Mouse (Mus musculus) stomach, postnatal 0 days (tissue): ENCODE data around the gene St3gal5. TPM values are rescaled to one million over a fixed set of nuclear protein-coding genes. Genes with fewer than 3 reads are reported as not detected.

Experiments used
- ATAC-seq: fragments of 200-750 bp; cut with Nextera tagmentation; 2 replicates; pipeline ENCODE4 v1.8.0; 2017; ENCODE audit not compliant: low FRiP score, low TSS enrichment
- DNase-seq: peaks from one replicate; pipeline ENCODE4 v3.0.0-alpha.2; 2016; ENCODE audit warnings: low spot score
- H3K27ac ChIP-seq: fragments of 300-500 bp; sonication (generic); replicated peaks from 2 replicates; pipeline ENCODE4 v1.5.1; 2014; ENCODE audit warnings: mild to moderate bottlenecking, control low read depth
- H3K27me3 ChIP-seq: fragments of 300-500 bp; sonication (generic); 2 replicates; pipeline ENCODE4 v1.6.1; 2014; ENCODE audit warnings: low read length; ENCODE audit not compliant: control insufficient read depth, insufficient read depth
- H3K36me3 ChIP-seq: fragments of 300-500 bp; sonication (generic); 2 replicates; pipeline ENCODE4 v1.6.1; 2014; ENCODE audit warnings: low read length, mixed read lengths; ENCODE audit not compliant: control insufficient read depth, insufficient read depth
- H3K4me1 ChIP-seq: fragments of 300-500 bp; sonication (generic); replicated peaks from 2 replicates; pipeline ENCODE4 v1.6.1; 2014; ENCODE audit warnings: antibody characterized with exemption; ENCODE audit not compliant: control insufficient read depth, insufficient read depth
- H3K4me2 ChIP-seq: fragments of 300-500 bp; sonication (generic); replicated peaks from 2 replicates; pipeline ENCODE4 v1.6.1; 2014; ENCODE audit warnings: low read depth, mild to moderate bottlenecking, control low read depth, moderate library complexity
- H3K4me3 ChIP-seq: fragments of 300-500 bp; sonication (generic); 2 replicates; pipeline ENCODE4 v1.5.1; 2014; ENCODE audit warnings: low read depth, low read length, control low read depth
- H3K9ac ChIP-seq: fragments of 300-500 bp; sonication (generic); 2 replicates; pipeline ENCODE4 v1.6.1; 2014; ENCODE audit warnings: mild to moderate bottlenecking, low read length, control low read depth, mixed read lengths
- H3K9me3 ChIP-seq: fragments of 300-500 bp; sonication (generic); 2 replicates; pipeline ENCODE4 v1.6.1; 2016; ENCODE audit warnings: low read length; ENCODE audit not compliant: control insufficient read depth
- CTCF ChIP-seq: IDR thresholded peaks from 2 replicates; pipeline ENCODE4 v1.5.1; 2016; ENCODE audit warnings: antibody characterized with exemption, low read depth, mild to moderate bottlenecking, moderate library complexity
- EP300 ChIP-seq: optimal IDR thresholded peaks from 2 replicates; pipeline ENCODE3; 2016; ENCODE audit warnings: antibody characterized with exemption
- WGBS: fragments of 180-500 bp; shearing (Covaris S2); extraction: QIAGEN DNeasy Blood & Tissue Kit; methylation state at CpG from one replicate; pipeline ENCODE4 v1.1.7; 2014; 5-methylcytosine and 5-hydroxymethylcytosine counted together
- polyA plus RNA-seq: library from polyadenylated mRNA; unstranded; fragments of >200 nt; fragmentation: Nextera tagmentation; extraction: Ambion mirVana; gene quantifications from 2 replicates; pipeline ENCODE4 v1.2.1, GENCODE M21; 2015

The St3gal5 gene
- polyA plus RNA-seq, 1 experiment from 2014 or later = 14.2 TPM

DNA sequence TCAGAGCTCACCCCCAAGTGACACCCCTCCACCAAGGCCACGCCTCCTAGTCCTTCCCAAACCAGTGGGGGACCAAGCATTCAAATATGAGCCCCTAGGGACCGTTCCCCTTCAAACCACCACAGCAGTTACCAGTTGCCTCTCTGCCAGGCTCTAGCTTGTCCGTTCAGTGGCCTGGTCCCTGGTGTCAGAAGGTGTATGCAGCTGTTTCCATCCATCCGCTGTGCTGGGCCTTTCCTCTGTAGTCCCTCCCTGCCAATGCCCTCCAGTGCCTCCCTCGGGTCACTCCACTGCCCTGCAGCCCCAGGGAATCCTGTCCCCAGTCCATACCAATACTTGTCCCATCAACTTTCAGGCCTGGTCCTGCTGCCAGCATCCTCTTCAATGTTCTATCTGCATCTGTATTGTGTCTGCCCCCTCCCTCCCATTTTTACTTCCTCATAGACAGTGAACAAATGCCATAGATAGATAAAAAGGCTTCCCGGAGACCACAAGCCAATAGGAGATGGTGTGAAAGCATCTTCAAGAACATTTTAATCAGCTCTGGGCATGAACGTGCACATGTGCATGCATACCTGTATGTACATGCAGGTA lies 57.6 kb downstream of the St3gal5 start:
- no peak overlapping the region for H3K4me2 ChIP-seq
- H3K9me3 ChIP-seq = no peaks in the 10 kb centered on the region
- no peaks in the 10 kb centered on the region for H3K27me3 ChIP-seq
- no peak for DNase-seq
- H3K36me3 ChIP-seq = 0 out of 2 replicates have a peak, but pooled peaks cover 2% of the 10 kb centered on the region
- 89% methylated on average over 7 of the region's 7 CpGs for WGBS
- no peak overlapping the region for H3K27ac ChIP-seq
- H3K9ac ChIP-seq = no peak overlapping the region
- no peak for ATAC-seq
- no peaks in the 10 kb centered on the region for H3K4me1 ChIP-seq
- TF ChIP-seq CTCF (no peak), EP300 (no peak)
- no peak overlapping the region for H3K4me3 ChIP-seq

DNA sequence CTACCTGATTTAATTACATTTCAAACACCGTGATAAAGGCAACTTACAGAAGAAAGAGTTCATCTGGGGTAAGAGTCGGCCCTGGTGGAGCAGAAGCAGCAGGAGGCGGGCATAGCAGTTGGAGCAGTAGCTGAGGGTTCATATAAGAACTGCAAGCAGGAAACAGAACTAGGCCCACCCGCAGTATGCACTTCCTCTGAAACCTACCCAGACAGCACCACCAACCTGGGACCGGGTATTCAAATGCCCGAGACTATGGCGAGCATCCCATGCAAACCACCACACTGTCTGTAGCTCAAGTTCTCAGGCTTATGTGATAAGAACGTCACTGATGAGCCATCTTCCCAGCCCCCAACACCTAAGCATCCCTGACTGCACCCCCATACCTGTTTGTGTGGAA lies 58.3 kb downstream of the St3gal5 start:
- TF ChIP-seq EP300 = no peak
- no peak for TF ChIP-seq CTCF
- no peaks in the 10 kb centered on the region for H3K27me3 ChIP-seq
- H3K9ac ChIP-seq = no peak overlapping the region
- 86% methylated on average over 8 of the region's 8 CpGs for WGBS
- DNase-seq = no peak
- H3K36me3 ChIP-seq = 0 out of 2 replicates have a peak, but pooled peaks cover 2% of the 10 kb centered on the region
- H3K4me3 ChIP-seq = no peak overlapping the region
- H3K9me3 ChIP-seq = no peaks in the 10 kb centered on the region
- no peaks in the 10 kb centered on the region for H3K4me1 ChIP-seq
- no peak overlapping the region for H3K4me2 ChIP-seq
- ATAC-seq = no peak
- no peak overlapping the region for H3K27ac ChIP-seq

DNA sequence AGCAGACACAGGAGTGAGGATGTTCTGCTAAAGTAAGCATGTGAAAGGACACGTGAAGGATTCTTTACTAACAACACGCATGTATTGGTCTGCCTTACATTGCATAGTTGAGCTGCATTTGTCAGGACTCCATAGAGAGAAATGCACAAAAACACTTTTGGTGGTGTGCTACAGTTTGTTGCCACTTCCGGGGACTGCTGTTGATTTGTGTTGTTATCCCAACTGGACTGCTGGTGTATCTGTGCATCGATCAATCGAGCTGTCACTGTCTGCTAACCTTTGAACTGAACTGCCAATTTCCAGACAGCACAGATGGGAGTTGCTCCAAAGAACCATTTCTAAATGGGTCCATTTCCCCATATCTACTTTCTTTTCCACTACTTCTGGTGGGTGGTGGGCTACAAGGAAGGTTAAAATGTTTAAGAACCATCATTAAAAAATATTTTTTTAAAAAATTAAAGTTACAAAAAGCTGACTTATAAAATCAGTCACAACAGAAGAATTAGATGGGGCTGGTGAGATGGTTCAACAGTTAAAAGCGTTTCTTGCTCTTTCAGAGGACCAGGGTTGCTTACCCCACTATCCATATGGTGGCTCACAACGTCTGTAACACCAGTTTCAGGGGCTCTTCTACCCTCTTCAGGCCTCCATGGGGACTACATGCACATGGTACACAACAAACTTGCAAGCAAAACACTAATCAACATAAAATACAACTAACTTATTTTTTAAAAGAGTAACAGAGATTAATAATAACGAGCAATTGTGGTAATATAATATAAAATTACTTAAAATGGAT lies 61.8 kb downstream of the St3gal5 start:
- no peaks in the 10 kb centered on the region for H3K4me1 ChIP-seq
- TF ChIP-seq CTCF = peak; percentile 47
- TF ChIP-seq EP300 = no peak
- WGBS = 83% methylated on average over 8 of the region's 8 CpGs

DNA sequence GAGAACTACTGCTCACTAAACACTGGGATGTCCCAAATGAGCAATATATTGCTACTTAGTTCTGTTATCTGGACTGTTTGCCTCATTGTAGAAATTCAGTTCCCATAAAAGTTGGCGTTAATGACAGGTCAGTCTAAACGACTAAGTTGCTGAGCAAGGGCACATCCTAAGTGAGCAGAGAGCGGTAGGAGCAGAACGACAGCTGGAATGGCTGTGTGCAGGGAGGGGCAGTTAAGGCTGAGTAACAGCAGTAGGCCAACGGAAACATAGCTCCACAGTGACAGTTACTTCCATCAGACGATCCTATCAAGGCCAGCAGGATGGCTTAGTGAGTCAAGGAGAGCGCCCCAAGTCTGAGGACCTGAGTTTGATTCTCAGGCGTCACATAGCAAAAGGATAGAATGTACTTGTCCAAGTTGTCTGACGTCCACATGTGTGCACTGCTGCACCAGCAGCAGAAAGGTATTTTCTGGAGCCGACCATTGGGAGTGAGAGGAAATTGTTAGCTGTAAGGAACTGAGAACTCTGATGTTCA lies 62.5 kb downstream of the St3gal5 start:
- no peaks in the 10 kb centered on the region for H3K4me1 ChIP-seq

More for the DNA sequence above, 61.8 kb downstream of the St3gal5 start:
- DNase-seq (no peak), ATAC-seq (no peak)
- H3K36me3 ChIP-seq = no peaks in the 10 kb centered on the region
- H3K9me3 ChIP-seq = no peaks in the 10 kb centered on the region
- H3K9ac ChIP-seq = no peak overlapping the region
- H3K4me3 ChIP-seq = no peak overlapping the region
- H3K4me2 ChIP-seq = no peak overlapping the region
- no peak overlapping the region for H3K27ac ChIP-seq
- no peaks in the 10 kb centered on the region for H3K27me3 ChIP-seq

DNA sequence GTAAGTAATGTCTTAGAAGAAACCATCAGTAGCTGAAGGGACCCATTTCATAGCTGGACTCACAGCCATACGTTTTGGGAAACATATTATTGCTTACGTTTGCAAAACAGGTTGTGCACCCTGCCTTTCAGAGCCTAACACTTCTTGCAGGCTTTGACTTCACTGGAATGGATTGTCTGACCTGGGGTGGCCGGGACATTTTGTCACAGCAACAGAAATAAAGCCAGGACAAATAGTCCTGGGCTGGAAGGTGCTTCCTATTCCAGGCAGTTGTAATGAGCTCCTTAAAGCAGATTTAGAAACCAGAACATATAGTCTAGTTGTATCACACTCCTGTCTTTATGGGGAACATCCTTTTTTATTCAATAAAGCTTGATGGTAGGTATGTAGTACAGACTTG lies 63.6 kb downstream of the St3gal5 start:
- Histone ChIP-seq H3K27me3 (no peaks in the 10 kb centered on the region), H3K9ac (no peak overlapping the region), H3K4me3 (no peak overlapping the region), H3K4me2 (no peak overlapping the region), H3K9me3 (no peaks in the 10 kb centered on the region), H3K36me3 (no peaks in the 10 kb centered on the region), H3K4me1 (no peaks in the 10 kb centered on the region), H3K27ac (no peak overlapping the region)
- DNase-seq = no peak
- 80% methylated on average over 3 of the region's 3 CpGs for WGBS
- no peak for ATAC-seq
- TF ChIP-seq CTCF (no peak), EP300 (no peak)

More for the DNA sequence above, 62.5 kb downstream of the St3gal5 start:
- Histone ChIP-seq H3K36me3 (no peaks in the 10 kb centered on the region), H3K4me2 (no peak overlapping the region), H3K9me3 (no peaks in the 10 kb centered on the region), H3K27me3 (no peaks in the 10 kb centered on the region), H3K9ac (no peak overlapping the region), H3K27ac (no peak overlapping the region), H3K4me3 (no peak overlapping the region)
- no peak for DNase-seq
- TF ChIP-seq EP300 = no peak
- no peak for TF ChIP-seq CTCF
- ATAC-seq = no peak
- 74% methylated on average over 10 of the region's 10 CpGs for WGBS

DNA sequence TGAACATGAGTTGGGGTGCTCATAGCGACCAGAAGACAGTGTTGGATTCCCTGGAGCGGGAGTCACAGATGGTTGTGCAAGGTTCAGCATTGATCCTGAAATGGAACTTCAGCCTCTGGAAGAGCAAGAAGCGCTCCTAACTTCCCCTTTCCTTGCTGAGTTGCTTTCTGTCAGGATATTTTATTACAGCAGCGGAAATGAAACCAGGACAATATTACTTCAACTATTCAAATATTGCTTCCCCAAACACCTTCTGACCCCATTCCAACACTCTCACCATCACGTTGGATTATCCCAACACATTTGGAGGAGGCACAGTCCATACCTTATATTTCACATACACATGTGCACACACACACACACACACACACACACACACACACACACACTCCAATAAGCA lies 64.4 kb downstream of the St3gal5 start:
- Histone ChIP-seq H3K9me3 (no peaks in the 10 kb centered on the region), H3K36me3 (no peaks in the 10 kb centered on the region), H3K4me2 (no peak overlapping the region), H3K9ac (no peak overlapping the region), H3K27ac (no peak overlapping the region), H3K4me3 (no peak overlapping the region), H3K27me3 (no peaks in the 10 kb centered on the region), H3K4me1 (no peaks in the 10 kb centered on the region)
- TF ChIP-seq CTCF = no peak
- no peak for TF ChIP-seq EP300
- ATAC-seq (no peak), DNase-seq (no peak)
- 70% methylated on average over 5 of the region's 5 CpGs for WGBS
